Mouse (Mus musculus) heart, embryonic 11.5 days (tissue): ENCODE results near the gene Ctf1. TPM values are rescaled to one million over a fixed set of nuclear protein-coding genes. Genes with fewer than 3 reads are reported as not detected.

Source experiments
- ATAC-seq: fragments of 200-750 bp; cut with Nextera tagmentation; replicated peaks from 2 replicates; pipeline ENCODE4 v1.8.0; 2017; ENCODE audit warnings: moderate library complexity; ENCODE audit not compliant: insufficient number of reproducible peaks, low FRiP score, low TSS enrichment
- H3K27ac ChIP-seq: fragments of 300-500 bp; sonication (generic); 2 replicates; pipeline ENCODE4 v1.5.1; 2014; ENCODE audit warnings: mild to moderate bottlenecking, low read depth, low read length
- H3K27me3 ChIP-seq: fragments of 300-500 bp; sonication (generic); 2 replicates; pipeline ENCODE4 v1.6.1; 2014; ENCODE audit warnings: mild to moderate bottlenecking, low read length, mixed read lengths; ENCODE audit not compliant: control insufficient read depth, insufficient read depth
- H3K36me3 ChIP-seq: fragments of 300-500 bp; sonication (generic); 2 replicates; pipeline ENCODE4 v1.6.1; 2014; ENCODE audit warnings: mild to moderate bottlenecking, low read length, moderate library complexity, mixed read lengths; ENCODE audit not compliant: control insufficient read depth, insufficient read depth
- H3K4me1 ChIP-seq: fragments of 300-500 bp; sonication (generic); 2 replicates; pipeline ENCODE4 v1.6.1; 2014; ENCODE audit warnings: low read length; ENCODE audit not compliant: control insufficient read depth, insufficient read depth
- H3K4me2 ChIP-seq: fragments of 300-500 bp; sonication (generic); 2 replicates; pipeline ENCODE4 v1.6.1; 2014; ENCODE audit warnings: mild to moderate bottlenecking, moderate library complexity
- H3K4me3 ChIP-seq: fragments of 300-500 bp; sonication (generic); 2 replicates; pipeline ENCODE4 v1.5.1; 2014; ENCODE audit warnings: low read depth, low read length
- H3K9ac ChIP-seq: fragments of 300-500 bp; sonication (generic); 2 replicates; pipeline ENCODE4 v1.6.1; 2014; ENCODE audit warnings: mild to moderate bottlenecking, low read depth, low read length, moderate library complexity
- H3K9me3 ChIP-seq: fragments of 300-500 bp; sonication (generic); replicated peaks from 2 replicates; pipeline ENCODE4 v1.6.1; 2016; ENCODE audit warnings: low read length; ENCODE audit not compliant: control insufficient read depth
- WGBS: fragments of 180-500 bp; shearing (Covaris S2); extraction: QIAGEN DNeasy Blood & Tissue Kit; methylation state at CpG from one replicate; pipeline ENCODE4 v1.1.7; 2014; ENCODE audit not compliant: insufficient replicate concordance; 5-methylcytosine and 5-hydroxymethylcytosine counted together
- microRNA counts: library from miRNA; unstranded; fragments of <30 nt; microRNA quantifications from one replicate; lab custom pipeline; 2015
- microRNA-seq: library from miRNA; unstranded; fragments of <30 nt; microRNA quantifications from one replicate; pipeline ENCODE4, GENCODE M21; 2016; ENCODE audit warnings: borderline number of aligned reads
- polyA plus RNA-seq: library from polyadenylated mRNA; unstranded; fragments of >200 nt; fragmentation: Nextera tagmentation; extraction: Ambion mirVana; gene quantifications from 2 replicates; pipeline ENCODE4 v1.2.1, GENCODE M21; 2014

Gene Ctf1
- polyA plus RNA-seq, 1 experiment from 2014 or later = 4.7 TPM

DNA sequence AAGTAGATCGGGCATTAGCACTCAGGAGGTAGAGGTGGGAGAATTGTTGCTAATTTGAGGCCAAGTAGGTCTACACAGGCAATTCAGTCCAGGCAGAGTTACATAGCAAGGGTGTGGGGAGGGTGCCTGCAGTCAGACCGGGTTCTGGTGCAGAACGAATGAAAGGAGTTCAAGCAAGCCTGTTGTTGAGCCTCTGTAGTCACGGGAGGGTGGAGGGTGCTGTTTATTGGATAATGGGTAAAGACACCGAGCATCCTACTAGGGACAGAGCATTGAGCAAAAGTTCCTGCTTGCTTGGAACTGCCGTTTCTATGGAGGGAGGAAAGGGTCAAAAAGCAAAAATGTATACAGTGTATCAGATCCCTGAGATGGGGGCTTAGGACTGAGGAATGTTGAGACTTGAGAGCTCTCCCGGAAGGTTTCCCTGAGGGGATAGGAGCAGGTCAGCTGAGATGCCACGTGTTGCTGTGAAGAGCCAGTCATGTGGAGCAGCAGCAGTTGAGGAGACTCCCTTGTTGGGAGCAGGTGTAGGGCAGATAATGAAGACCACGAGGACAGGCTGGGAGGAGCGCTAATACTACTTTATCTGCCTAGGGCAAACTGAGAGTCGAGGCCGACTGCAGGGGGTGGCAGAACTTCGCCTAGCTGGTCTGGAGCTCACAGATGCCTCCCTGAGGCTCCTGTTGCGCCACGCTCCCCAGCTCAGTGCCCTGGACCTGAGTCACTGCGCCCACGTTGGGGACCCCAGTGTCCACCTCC lies 54.5 kb downstream of the Ctf1 start:
- Histone ChIP-seq H3K4me3 (no peak overlapping the region), H3K9ac (peak overlapping the region; percentile 1; the same call in 1 of the 2 replicates), H3K9me3 (no peaks in the 10 kb centered on the region), H3K27ac (peak overlapping the region; percentile 51; the same call in 1 of the 2 replicates), H3K4me2 (peak overlapping the region; percentile 34), H3K27me3 (peaks cover 8% of the 10 kb centered on the region), H3K36me3 (peaks cover 19% of the 10 kb centered on the region), H3K4me1 (peaks cover 18% of the 10 kb centered on the region)
- peak; percentile 70 for ATAC-seq
- 64% methylated on average over 17 of the region's 17 CpGs for WGBS

MicroRNA genes within 50 kb of the gene (microRNA counts, 519-probe panel; counts per million panel counts)
- 32.2 counts per million for microRNA mmu-miR-762 (lab: Ali Mortazavi, UCI)

Small RNA genes within 50 kb of the gene (microRNA-seq; reads per million reads assigned to microRNA genes)
- gene Mir762 = 0.20 reads per million

Other genes with a start within 250 kb of the Ctf1 start
- 9.9 and 11.1 TPM in 2 replicates for gene Fbrs, start 233.5 kb upstream of the Ctf1 start, polyA plus RNA-seq
- 36.8 and 46.6 TPM in 2 replicates for gene Srcap, start 200.8 kb upstream of the Ctf1 start, polyA plus RNA-seq
- 9.8 and 12.6 TPM in 2 replicates for gene Gm42715, start 193.2 kb upstream of the Ctf1 start, polyA plus RNA-seq
- gene Tmem265, start 151.3 kb upstream of the Ctf1 start, polyA plus RNA-seq = 3.0 and 5.6 TPM in 2 replicates
- 41.5 and 44.9 TPM in 2 replicates for gene Phkg2, start 139.4 kb upstream of the Ctf1 start, polyA plus RNA-seq
- 8.7 and 10.0 TPM in 2 replicates for gene Ccdc189, start 124.1 kb upstream of the Ctf1 start, polyA plus RNA-seq
- gene Rnf40, start 124.0 kb upstream of the Ctf1 start, polyA plus RNA-seq = 23.4 and 27.6 TPM in 2 replicates
- 11.2 and 12.0 TPM in 2 replicates for gene Zfp629, start 96.9 kb upstream of the Ctf1 start, polyA plus RNA-seq
- gene Bcl7c, start 3.8 kb upstream of the Ctf1 start, polyA plus RNA-seq = 32.5 and 34.4 TPM in 2 replicates
- gene Ctf2, start 19.4 kb downstream of the Ctf1 start, polyA plus RNA-seq = 0.32 TPM in 1 of 2 replicates, not detected in the other
- gene Fbxl19, start 31.8 kb downstream of the Ctf1 start, polyA plus RNA-seq = 2.5 and 3.3 TPM in 2 replicates
- 13.3 and 14.5 TPM in 2 replicates for gene Orai3, start 57.1 kb downstream of the Ctf1 start, polyA plus RNA-seq
- gene Setd1a, start 63.9 kb downstream of the Ctf1 start, polyA plus RNA-seq = 16.9 and 20.8 TPM in 2 replicates
- 0.46 TPM in 1 of 2 replicates, not detected in the other for gene Gm49388, start 72.9 kb downstream of the Ctf1 start, polyA plus RNA-seq
- gene Hsd3b7, start 87.9 kb downstream of the Ctf1 start, polyA plus RNA-seq = 18.1 and 23.5 TPM in 2 replicates
- gene Stx4a, start 111.6 kb downstream of the Ctf1 start, polyA plus RNA-seq = 20.5 and 22.8 TPM in 2 replicates
- gene Stx1b, start 111.8 kb downstream of the Ctf1 start, polyA plus RNA-seq = 1.4 and 1.8 TPM in 2 replicates
- gene Zfp646, start 163.5 kb downstream of the Ctf1 start, polyA plus RNA-seq = 10.1 and 12.0 TPM in 2 replicates
- gene Zfp668, start 164.1 kb downstream of the Ctf1 start, polyA plus RNA-seq = 10.1 and 11.5 TPM in 2 replicates
- 0.90 and 2.0 TPM in 2 replicates for gene Prss53, start 178.2 kb downstream of the Ctf1 start, polyA plus RNA-seq
- not detected in 2 replicates for gene Gm21974, start 182.7 kb downstream of the Ctf1 start, polyA plus RNA-seq
- 98.7 and 101 TPM in 2 replicates for gene Vkorc1, start 182.9 kb downstream of the Ctf1 start, polyA plus RNA-seq
- 166 and 174 TPM in 2 replicates for gene Bckdk, start 191.3 kb downstream of the Ctf1 start, polyA plus RNA-seq
- gene Kat8, start 199.8 kb downstream of the Ctf1 start, polyA plus RNA-seq = 30.7 and 32.6 TPM in 2 replicates
- gene Prss8, start 217.4 kb downstream of the Ctf1 start, polyA plus RNA-seq = 0.94 and 0.96 TPM in 2 replicates
- gene Prss36, start 234.0 kb downstream of the Ctf1 start, polyA plus RNA-seq = 10.3 and 10.6 TPM in 2 replicates